Mouse (Mus musculus) stomach, embryonic 14.5 days (tissue): ENCODE measurements at regions not wholly inside any gene's neighbourhood (a gene's known extent, or its start where the extent isn't known, plus 50 kb on each side); places are given as distances from the start of the nearest gene placed in this dataset.

Experiments
- ATAC-seq: fragments of 200-750 bp; cut with Nextera tagmentation; 2 replicates; pipeline ENCODE4 v1.8.0; 2017; ENCODE audit warnings: low read depth, moderate TSS enrichment; ENCODE audit not compliant: insufficient number of reproducible peaks, insufficient read depth, low FRiP score
- H3K27ac ChIP-seq: fragments of 300-500 bp; sonication (generic); 2 replicates; pipeline ENCODE4 v1.5.1; 2014; ENCODE audit warnings: mild to moderate bottlenecking, low read length, moderate library complexity, mixed read lengths
- H3K27me3 ChIP-seq: fragments of 300-500 bp; sonication (generic); 2 replicates; pipeline ENCODE4 v1.6.1; 2014; ENCODE audit warnings: low read length, control low read depth, mixed read lengths; ENCODE audit not compliant: control insufficient read depth, insufficient read depth
- H3K36me3 ChIP-seq: fragments of 300-500 bp; sonication (generic); 2 replicates; pipeline ENCODE4 v1.6.1; 2014; ENCODE audit warnings: mild to moderate bottlenecking, control low read depth, low read length, moderate library complexity, mixed read lengths; ENCODE audit not compliant: control insufficient read depth, insufficient read depth
- H3K4me1 ChIP-seq: fragments of 300-500 bp; sonication (generic); 2 replicates; pipeline ENCODE4 v1.6.1; 2014; ENCODE audit warnings: low read length, control low read depth, mixed read lengths; ENCODE audit not compliant: control insufficient read depth, insufficient read depth
- H3K4me2 ChIP-seq: fragments of 300-500 bp; sonication (generic); replicated peaks from 2 replicates; pipeline ENCODE4 v1.6.1; 2014; ENCODE audit warnings: low read depth, low read length, control low read depth
- H3K4me3 ChIP-seq: fragments of 300-500 bp; sonication (generic); 2 replicates; pipeline ENCODE4 v1.5.1; 2014; ENCODE audit warnings: low read depth, low read length, control low read depth
- H3K9ac ChIP-seq: fragments of 300-500 bp; sonication (generic); replicated peaks from 2 replicates; pipeline ENCODE4 v1.6.1; 2014; ENCODE audit warnings: low read depth, mild to moderate bottlenecking, control low read depth, low read length, moderate library complexity, mixed read lengths
- H3K9me3 ChIP-seq: fragments of 300-500 bp; sonication (generic); 2 replicates; pipeline ENCODE4 v1.6.1; 2016; ENCODE audit warnings: low read depth, low read length, control low read depth; ENCODE audit not compliant: control insufficient read depth
- WGBS: fragments of 180-500 bp; shearing (Covaris S2); extraction: QIAGEN DNeasy Blood & Tissue Kit; methylation state at CpG from one replicate; pipeline ENCODE4 v1.1.7; 2014; 5-methylcytosine and 5-hydroxymethylcytosine counted together

- WGBS, result 66% methylated on average over 3 of the region's 3 CpGs
- Histone ChIP-seq H3K9me3 (no peaks in the 10 kb centered on the region), H3K4me2 (no peak overlapping the region), H3K4me3 (no peak overlapping the region), H3K36me3 (no peaks in the 10 kb centered on the region), H3K27ac (no peak overlapping the region), H3K4me1 (no peaks in the 10 kb centered on the region), H3K27me3 (no peaks in the 10 kb centered on the region), H3K9ac (no peak overlapping the region)
- no peak for ATAC-seq
These were observed 267.1 kb downstream of the Kcnj2 start for GRCm38 (mm10) chr11:111333021-111333420.

- WGBS, result 22% methylated on average over 1 of the region's 1 CpGs
These were observed 281.6 kb downstream of the Kcnj2 start for GRCm38 (mm10) chr11:111347562-111347961.

GRCm38 (mm10) chr11:111350028-111350427 is 284.1 kb downstream of the Kcnj2 start:
- Histone ChIP-seq H3K9ac (no peak overlapping the region), H3K36me3 (no peaks in the 10 kb centered on the region), H3K4me1 (no peaks in the 10 kb centered on the region), H3K27ac (no peak overlapping the region), H3K4me3 (no peak overlapping the region), H3K4me2 (no peak overlapping the region), H3K9me3 (no peaks in the 10 kb centered on the region), H3K27me3 (no peaks in the 10 kb centered on the region)
- WGBS, result 28% methylated on average over 4 of the region's 4 CpGs
- no peak for ATAC-seq

More at GRCm38 (mm10) chr11:111347562-111347961, 281.6 kb downstream of the Kcnj2 start:
- ATAC-seq, result peak; percentile 46; the same call in 1 of the 2 replicates
- Histone ChIP-seq H3K27me3 (no peaks in the 10 kb centered on the region), H3K9me3 (no peaks in the 10 kb centered on the region), H3K36me3 (no peaks in the 10 kb centered on the region), H3K4me1 (no peaks in the 10 kb centered on the region), H3K9ac (no peak overlapping the region), H3K27ac (no peak overlapping the region), H3K4me2 (no peak overlapping the region), H3K4me3 (no peak overlapping the region)

GRCm38 (mm10) chr11:111363363-111363762 is 297.4 kb downstream of the Kcnj2 start:
- ATAC-seq, result no peak
- Histone ChIP-seq H3K36me3 (no peaks in the 10 kb centered on the region), H3K9me3 (no peaks in the 10 kb centered on the region), H3K27ac (no peak overlapping the region), H3K4me3 (no peak overlapping the region), H3K9ac (no peak overlapping the region), H3K27me3 (no peaks in the 10 kb centered on the region), H3K4me1 (no peaks in the 10 kb centered on the region), H3K4me2 (no peak overlapping the region)
- WGBS, result 88% methylated on average over 1 of the region's 1 CpGs

- no peak overlapping the region for H3K4me3 ChIP-seq
- no peak for ATAC-seq
- no peaks in the 10 kb centered on the region for H3K27me3 ChIP-seq
- no peak overlapping the region for H3K4me2 ChIP-seq
- WGBS, result 69% methylated on average over 4 of the region's 4 CpGs
- H3K9me3 ChIP-seq, result no peaks in the 10 kb centered on the region
- no peaks in the 10 kb centered on the region for H3K36me3 ChIP-seq
- H3K4me1 ChIP-seq, result no peaks in the 10 kb centered on the region
- H3K9ac ChIP-seq, result no peak overlapping the region
- no peak overlapping the region for H3K27ac ChIP-seq
These were observed 311.2 kb downstream of the Kcnj2 start for GRCm38 (mm10) chr11:111377165-111377564.

- H3K36me3 ChIP-seq, result no peaks in the 10 kb centered on the region
- no peak overlapping the region for H3K4me2 ChIP-seq
- H3K9me3 ChIP-seq, result no peaks in the 10 kb centered on the region
- WGBS, result 79% methylated on average over 3 of the region's 3 CpGs
- H3K9ac ChIP-seq, result no peak overlapping the region
- H3K4me3 ChIP-seq, result no peak overlapping the region
- no peaks in the 10 kb centered on the region for H3K4me1 ChIP-seq
- H3K27me3 ChIP-seq, result no peaks in the 10 kb centered on the region
- no peak overlapping the region for H3K27ac ChIP-seq
- ATAC-seq, result no peak
These were observed 313.9 kb downstream of the Kcnj2 start for GRCm38 (mm10) chr11:111379842-111380241.

- Histone ChIP-seq H3K4me2 (no peak overlapping the region), H3K27me3 (no peaks in the 10 kb centered on the region), H3K36me3 (no peaks in the 10 kb centered on the region), H3K9ac (no peak overlapping the region), H3K4me3 (no peak overlapping the region), H3K27ac (no peak overlapping the region), H3K9me3 (no peaks in the 10 kb centered on the region), H3K4me1 (no peaks in the 10 kb centered on the region)
- ATAC-seq, result no peak
- WGBS, result 87% methylated on average over 1 of the region's 1 CpGs
These were observed 332.7 kb downstream of the Kcnj2 start for GRCm38 (mm10) chr11:111398706-111399105.

- no peak for ATAC-seq
- H3K27ac ChIP-seq, result no peak overlapping the region
These were observed 343.3 kb downstream of the Kcnj2 start for GRCm38 (mm10) chr11:111409266-111409665.

GRCm38 (mm10) chr11:111424871-111425270 is 358.9 kb downstream of the Kcnj2 start:
- Histone ChIP-seq H3K27me3 (no peaks in the 10 kb centered on the region), H3K9me3 (no peaks in the 10 kb centered on the region), H3K27ac (no peak overlapping the region), H3K4me3 (no peak overlapping the region), H3K4me1 (no peaks in the 10 kb centered on the region), H3K9ac (no peak overlapping the region), H3K36me3 (no peaks in the 10 kb centered on the region), H3K4me2 (no peak overlapping the region)
- ATAC-seq, result no peak
- 71% methylated on average over 4 of the region's 4 CpGs for WGBS

More at GRCm38 (mm10) chr11:111409266-111409665, 343.3 kb downstream of the Kcnj2 start:
- H3K9ac ChIP-seq, result no peak overlapping the region
- H3K9me3 ChIP-seq, result no peaks in the 10 kb centered on the region
- no peak overlapping the region for H3K4me2 ChIP-seq
- 74% methylated on average over 2 of the region's 2 CpGs for WGBS
- H3K4me3 ChIP-seq, result no peak overlapping the region
- no peaks in the 10 kb centered on the region for H3K4me1 ChIP-seq
- H3K27me3 ChIP-seq, result no peaks in the 10 kb centered on the region
- no peaks in the 10 kb centered on the region for H3K36me3 ChIP-seq
